Mouse (Mus musculus): ENCODE measurements around the gene Unc50. TPM values are rescaled to one million over a fixed set of nuclear protein-coding genes. Genes with fewer than 3 reads are reported as not detected.
A peak's percentile ranks its signal among the peaks of the same experiment; 100 is the strongest.

The Unc50 gene
- total RNA-seq, 1 experiment, result 66.5 TPM

DNA sequence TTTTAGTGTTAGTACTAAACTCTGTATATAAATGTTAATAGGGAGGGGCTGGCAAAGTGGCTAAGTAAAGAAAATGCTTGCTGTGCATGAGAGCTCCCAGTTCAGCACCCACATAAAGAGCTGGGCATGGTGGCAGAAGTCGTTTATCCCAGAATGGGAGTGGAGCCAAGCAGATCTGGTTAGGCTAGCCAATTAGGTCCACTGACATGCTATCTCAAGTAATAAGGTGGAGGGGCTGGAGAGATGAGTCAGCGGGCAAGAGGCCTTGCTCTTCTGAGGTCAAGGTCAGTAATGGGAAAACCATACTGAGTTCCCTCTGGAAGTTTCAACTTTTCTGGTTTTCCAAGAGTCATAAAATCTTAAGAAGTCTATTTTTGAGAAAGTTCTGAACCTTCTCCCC is 1.0 kb upstream of the Unc50 start:
- no peaks in the 10 kb centered on the region for H3K9me3 ChIP-seq (ENCODE audit: control insufficient read depth, insufficient read depth, low read depth, low read length)
- H3K4me3 ChIP-seq (ENCODE audit: insufficient read depth in 1 of 2, low read depth in 1 of 2, low read length in 2 of 2, poor library complexity in 1 of 2, severe bottlenecking in 1 of 2), result peak overlapping the region; percentile 89 to 98
- TF ChIP-seq MAFK (IDR thresholded peaks at IDR 0.05; ENCODE audit: insufficient read depth, low read depth, low read length) (no peak), CHD2 (IDR thresholded peaks at IDR 0.05; ENCODE audit: low read depth, low read length) (no peak), ZNF384 (IDR thresholded peaks at IDR 0.05; ENCODE audit: low read depth, low read length) (no peak), HCFC1 (IDR thresholded peaks at IDR 0.05; ENCODE audit: borderline replicate concordance, insufficient read depth, low read length) (no peak), ZC3H11A (IDR thresholded peaks at IDR 0.05; ENCODE audit: borderline replicate concordance, low read depth, low read length) (no peak)
- in situ Hi-C loops (cut with MboI; ENCODE audit: low sequenced_read_pairs in 2 of 2, unreplicated experiment in 2 of 2), result no loop called here
- no peak overlapping the region for H3K27ac ChIP-seq (ENCODE audit: insufficient read depth, low read depth, low read length, poor library complexity, severe bottlenecking)
- H3K9ac ChIP-seq (ENCODE audit: insufficient read depth, low read depth, low read length, poor library complexity, severe bottlenecking), result peak overlapping the region; percentile 88; the same call in 1 of the 2 replicates
- peaks cover 2% of the 10 kb centered on the region in 2 experiments; a peak in 1 of 4 replicates for H3K4me1 ChIP-seq (ENCODE audit: control insufficient read depth in 2 of 2, insufficient read depth in 2 of 2, low read length in 2 of 2, poor library complexity in 1 of 2)
- DNase-seq (ENCODE audit: low read depth, low spot score), result no peak
- peaks cover 15% of the 10 kb centered on the region for H3K36me3 ChIP-seq (ENCODE audit: control insufficient read depth, insufficient read depth, low read length, poor library complexity, severe bottlenecking)

DNA sequence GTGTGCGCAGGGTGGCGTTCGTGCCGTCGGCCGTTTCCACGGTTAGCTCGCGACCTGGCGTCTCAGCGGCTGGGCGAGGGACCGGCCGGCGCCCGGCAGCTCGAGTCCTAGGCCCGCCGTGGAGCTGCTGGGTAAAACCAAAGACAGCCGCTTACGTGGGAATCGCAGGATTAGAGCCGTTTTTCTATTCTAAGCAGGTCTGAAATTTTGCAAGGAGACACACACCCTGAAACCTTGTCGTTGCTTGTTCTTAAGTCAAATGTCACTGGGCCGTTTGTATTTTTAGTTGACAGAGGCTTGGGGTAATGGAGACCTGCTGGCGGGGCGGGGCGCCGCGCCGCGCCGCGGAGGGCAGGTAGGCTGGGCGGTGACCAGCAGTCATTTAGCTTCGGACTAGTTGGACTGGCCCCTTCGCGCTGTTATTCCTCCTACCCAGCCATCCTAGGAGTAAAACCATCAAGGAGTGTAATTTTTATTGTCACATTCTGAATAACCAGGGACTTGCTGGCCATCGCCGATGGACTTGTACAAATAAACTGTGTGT is 430 bp downstream of the Unc50 start:
- H3K9ac ChIP-seq (ENCODE audit: insufficient read depth, low read depth, low read length, poor library complexity, severe bottlenecking), result peak overlapping the region; percentile 97
- TF ChIP-seq HCFC1 (IDR thresholded peaks at IDR 0.05; ENCODE audit: borderline replicate concordance, insufficient read depth, low read length) (no peak; the same call in 1 of the 2 replicates), MAFK (IDR thresholded peaks at IDR 0.05; ENCODE audit: insufficient read depth, low read depth, low read length) (no peak), ZC3H11A (IDR thresholded peaks at IDR 0.05; ENCODE audit: borderline replicate concordance, low read depth, low read length) (no peak), CHD2 (IDR thresholded peaks at IDR 0.05; ENCODE audit: low read depth, low read length) (no peak), ZNF384 (IDR thresholded peaks at IDR 0.05; ENCODE audit: low read depth, low read length) (no peak)
- peak overlapping the region; percentile 49; the same call in 1 of the 2 replicates for H3K27ac ChIP-seq (ENCODE audit: insufficient read depth, low read depth, low read length, poor library complexity, severe bottlenecking)
- in situ Hi-C loops (cut with MboI; ENCODE audit: low sequenced_read_pairs in 2 of 2, unreplicated experiment in 2 of 2), result no loop called here
- H3K9me3 ChIP-seq (ENCODE audit: control insufficient read depth, insufficient read depth, low read depth, low read length), result no peaks in the 10 kb centered on the region
- peaks cover 2% of the 10 kb centered on the region in 2 experiments; a peak in 1 of 4 replicates for H3K4me1 ChIP-seq (ENCODE audit: control insufficient read depth in 2 of 2, insufficient read depth in 2 of 2, low read length in 2 of 2, poor library complexity in 1 of 2)
- H3K36me3 ChIP-seq (ENCODE audit: control insufficient read depth, insufficient read depth, low read length, poor library complexity, severe bottlenecking), result peaks cover 19% of the 10 kb centered on the region
- peak overlapping the region; percentile 89 to 98 for H3K4me3 ChIP-seq (ENCODE audit: insufficient read depth in 1 of 2, low read depth in 1 of 2, low read length in 2 of 2, poor library complexity in 1 of 2, severe bottlenecking in 1 of 2)
- no peak for DNase-seq (ENCODE audit: low read depth, low spot score)

GRCm38 (mm10) chr1:37436419-37436818 is 6.5 kb downstream of the Unc50 start:
- H3K27ac ChIP-seq (ENCODE audit: insufficient read depth, low read depth, low read length, poor library complexity, severe bottlenecking), result no peak overlapping the region
- DNase-seq (ENCODE audit: low read depth, low spot score), result no peak
- H3K36me3 ChIP-seq (ENCODE audit: control insufficient read depth, insufficient read depth, low read length, poor library complexity, severe bottlenecking), result peaks cover 30% of the 10 kb centered on the region
- H3K9me3 ChIP-seq (ENCODE audit: control insufficient read depth, insufficient read depth, low read depth, low read length), result no peaks in the 10 kb centered on the region
- no peaks in the 10 kb centered on the region for H3K4me1 ChIP-seq (ENCODE audit: control insufficient read depth in 2 of 2, insufficient read depth in 2 of 2, low read length in 2 of 2, poor library complexity in 1 of 2)
- no peak overlapping the region for H3K4me3 ChIP-seq (ENCODE audit: insufficient read depth in 1 of 2, low read depth in 1 of 2, low read length in 2 of 2, poor library complexity in 1 of 2, severe bottlenecking in 1 of 2)
- no peak overlapping the region for H3K9ac ChIP-seq (ENCODE audit: insufficient read depth, low read depth, low read length, poor library complexity, severe bottlenecking)
- in situ Hi-C loops (cut with MboI; ENCODE audit: low sequenced_read_pairs in 2 of 2, unreplicated experiment in 2 of 2), result no loop called here
- TF ChIP-seq MAFK (IDR thresholded peaks at IDR 0.05; ENCODE audit: insufficient read depth, low read depth, low read length), result no peak
- TF ChIP-seq ZNF384 (IDR thresholded peaks at IDR 0.05; ENCODE audit: low read depth, low read length), result no peak
- TF ChIP-seq CHD2 (IDR thresholded peaks at IDR 0.05; ENCODE audit: low read depth, low read length), result no peak
- TF ChIP-seq ZC3H11A (IDR thresholded peaks at IDR 0.05; ENCODE audit: borderline replicate concordance, low read depth, low read length), result no peak
- no peak for TF ChIP-seq HCFC1 (IDR thresholded peaks at IDR 0.05; ENCODE audit: borderline replicate concordance, insufficient read depth, low read length)

- DNase-seq (ENCODE audit: low read depth, low spot score), result no peak
- TF ChIP-seq ZC3H11A (IDR thresholded peaks at IDR 0.05; ENCODE audit: borderline replicate concordance, low read depth, low read length), result no peak
- H3K27ac ChIP-seq (ENCODE audit: insufficient read depth, low read depth, low read length, poor library complexity, severe bottlenecking), result no peak overlapping the region
- H3K36me3 ChIP-seq (ENCODE audit: control insufficient read depth, insufficient read depth, low read length, poor library complexity, severe bottlenecking), result peaks cover 10% of the 10 kb centered on the region; the same call in 1 of the 2 replicates
- no peak overlapping the region for H3K4me3 ChIP-seq (ENCODE audit: insufficient read depth in 1 of 2, low read depth in 1 of 2, low read length in 2 of 2, poor library complexity in 1 of 2, severe bottlenecking in 1 of 2)
- H3K9ac ChIP-seq (ENCODE audit: insufficient read depth, low read depth, low read length, poor library complexity, severe bottlenecking), result no peak overlapping the region
- no peaks in the 10 kb centered on the region for H3K4me1 ChIP-seq (ENCODE audit: control insufficient read depth in 2 of 2, insufficient read depth in 2 of 2, low read length in 2 of 2, poor library complexity in 1 of 2)
- in situ Hi-C loops (cut with MboI; ENCODE audit: low sequenced_read_pairs in 2 of 2, unreplicated experiment in 2 of 2), result no loop called here
- no peaks in the 10 kb centered on the region for H3K9me3 ChIP-seq (ENCODE audit: control insufficient read depth, insufficient read depth, low read depth, low read length)
These were observed 13.2 kb downstream of the Unc50 start for GRCm38 (mm10) chr1:37442848-37443835.

All from ES-E14 (cell line).